Mouse (Mus musculus) embryonic facial prominence, embryonic 14.5 days (tissue): ENCODE data around the gene Grik1. TPM values are rescaled to one million over a fixed set of nuclear protein-coding genes. Genes with fewer than 3 reads are reported as not detected.

Source experiments
- ATAC-seq: fragments of 200-750 bp; cut with Nextera tagmentation; 2 replicates; pipeline ENCODE4 v1.8.0; 2017; ENCODE audit warnings: low read depth, moderate number of reproducible peaks, moderate TSS enrichment
- DNase-seq: peaks from one replicate; pipeline ENCODE4 v3.0.0-alpha.2; 2015; ENCODE audit warnings: low spot score
- H3K27ac ChIP-seq: fragments of 300-500 bp; sonication (generic); replicated peaks from 2 replicates; pipeline ENCODE4 v1.5.1; 2014; ENCODE audit warnings: low read depth, mild to moderate bottlenecking, low read length, moderate library complexity
- H3K27me3 ChIP-seq: fragments of 300-500 bp; sonication (generic); replicated peaks from 2 replicates; pipeline ENCODE4 v1.6.1; 2014; ENCODE audit warnings: low read length; ENCODE audit not compliant: control insufficient read depth, insufficient read depth
- H3K36me3 ChIP-seq: fragments of 300-500 bp; sonication (generic); 2 replicates; pipeline ENCODE4 v1.6.1; 2014; ENCODE audit warnings: low read length, mixed read lengths; ENCODE audit not compliant: control insufficient read depth, insufficient read depth
- H3K4me1 ChIP-seq: fragments of 300-500 bp; sonication (generic); 2 replicates; pipeline ENCODE4 v1.6.1; 2014; ENCODE audit warnings: antibody characterized with exemption, low read length; ENCODE audit not compliant: control insufficient read depth, insufficient read depth
- H3K4me2 ChIP-seq: fragments of 300-500 bp; sonication (generic); 2 replicates; pipeline ENCODE4 v1.6.1; 2014; ENCODE audit warnings: low read depth, mild to moderate bottlenecking, low read length, moderate library complexity, mixed read lengths
- H3K4me3 ChIP-seq: fragments of 300-500 bp; sonication (generic); 2 replicates; pipeline ENCODE4 v1.5.1; 2014; ENCODE audit warnings: low read depth, mild to moderate bottlenecking, low read length
- H3K9ac ChIP-seq: fragments of 300-500 bp; sonication (generic); 2 replicates; pipeline ENCODE4 v1.6.1; 2014; ENCODE audit warnings: low read depth, mild to moderate bottlenecking, low read length, moderate library complexity, mixed read lengths
- H3K9me3 ChIP-seq: fragments of 300-500 bp; sonication (generic); 2 replicates; pipeline ENCODE4 v1.6.1; 2016; ENCODE audit warnings: low read length; ENCODE audit not compliant: control insufficient read depth
- WGBS: fragments of 180-500 bp; shearing (Covaris S2); extraction: QIAGEN DNeasy Blood & Tissue Kit; methylation state at CpG from one replicate; pipeline ENCODE4 v1.1.7; 2014; 5-methylcytosine and 5-hydroxymethylcytosine counted together
- polyA plus RNA-seq: library from polyadenylated mRNA; unstranded; fragments of >200 nt; fragmentation: Nextera tagmentation; extraction: Ambion mirVana; gene quantifications from 2 replicates; pipeline ENCODE4 v1.2.1, GENCODE M21; 2014

Grik1 gene
- polyA plus RNA-seq, 1 experiment from 2014 or later, result 5.7 TPM

DNA sequence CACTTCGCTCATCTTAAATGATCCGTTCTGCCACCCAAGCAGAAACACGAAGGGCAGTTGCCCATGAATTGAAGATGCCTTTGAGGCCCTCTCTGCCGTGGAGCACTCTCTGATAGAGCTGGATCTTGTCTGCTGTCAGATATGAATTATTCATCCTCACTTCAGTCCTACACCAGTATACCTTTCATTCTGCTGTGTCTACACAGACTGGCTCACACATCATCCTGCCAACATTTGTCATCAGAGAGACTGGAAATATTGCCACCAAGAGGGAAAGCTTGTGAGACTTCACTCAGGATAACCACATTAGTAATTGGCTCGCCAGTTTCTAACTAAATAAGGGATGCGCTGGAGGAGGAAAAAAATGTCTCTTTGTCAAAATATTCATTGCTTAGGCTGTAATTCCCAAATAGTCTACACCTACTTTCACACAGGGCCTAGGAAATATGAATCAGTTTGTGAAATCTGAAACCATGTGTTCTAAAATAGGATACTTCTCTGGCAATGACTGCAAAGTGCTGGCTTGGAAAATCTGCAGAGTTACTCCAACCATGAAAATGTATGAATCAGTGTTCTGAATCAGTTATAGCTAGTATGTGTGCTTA lies 102.5 kb downstream of the Grik1 start:
- no peak overlapping the region for H3K9ac ChIP-seq
- no peak overlapping the region for H3K27ac ChIP-seq
- H3K36me3 ChIP-seq, result no peaks in the 10 kb centered on the region
- no peak for ATAC-seq
- no peaks in the 10 kb centered on the region for H3K27me3 ChIP-seq
- H3K4me2 ChIP-seq, result no peak overlapping the region
- peak; percentile 31 for DNase-seq
- no peaks in the 10 kb centered on the region for H3K4me1 ChIP-seq
- H3K4me3 ChIP-seq, result no peak overlapping the region
- 69% methylated on average over 6 of the region's 6 CpGs for WGBS
- no peaks in the 10 kb centered on the region for H3K9me3 ChIP-seq

GRCm38 (mm10) chr16:88178813-88179212 lies 111.3 kb downstream of the Grik1 start:
- no peak for DNase-seq
- ATAC-seq, result no peak
- H3K4me1 ChIP-seq, result no peaks in the 10 kb centered on the region
- 75% methylated on average over 6 of the region's 6 CpGs for WGBS
- no peak overlapping the region for H3K4me2 ChIP-seq
- no peaks in the 10 kb centered on the region for H3K36me3 ChIP-seq
- H3K27me3 ChIP-seq, result no peaks in the 10 kb centered on the region
- H3K9me3 ChIP-seq, result no peaks in the 10 kb centered on the region
- no peak overlapping the region for H3K9ac ChIP-seq
- H3K4me3 ChIP-seq, result no peak overlapping the region
- H3K27ac ChIP-seq, result no peak overlapping the region

DNA sequence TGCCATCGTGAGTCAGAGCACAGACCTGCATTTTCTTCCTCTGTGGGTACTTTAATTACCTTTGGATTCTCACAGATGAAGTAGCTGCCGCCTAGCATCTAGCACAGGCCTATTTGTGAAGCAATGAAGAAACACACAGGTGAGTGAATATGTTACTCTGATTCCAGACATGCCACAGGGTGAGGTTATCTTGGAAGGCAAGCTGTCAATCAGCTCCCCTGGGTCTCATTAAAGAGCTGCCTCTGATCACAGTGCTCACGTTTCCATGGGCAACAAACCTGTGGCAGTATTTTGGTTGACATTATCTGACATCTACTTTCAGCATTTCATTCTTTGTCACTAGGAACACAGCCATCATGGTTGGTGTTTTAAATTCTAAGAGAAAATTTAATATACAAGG lies 112.7 kb downstream of the Grik1 start:
- Histone ChIP-seq H3K4me1 (no peaks in the 10 kb centered on the region), H3K4me2 (no peak overlapping the region), H3K9me3 (no peaks in the 10 kb centered on the region), H3K27ac (no peak overlapping the region), H3K36me3 (no peaks in the 10 kb centered on the region), H3K9ac (no peak overlapping the region), H3K27me3 (no peaks in the 10 kb centered on the region), H3K4me3 (no peak overlapping the region)
- ATAC-seq (no peak), DNase-seq (no peak)
- WGBS, result 59% methylated on average over 3 of the region's 3 CpGs

- Histone ChIP-seq H3K4me2 (no peak overlapping the region), H3K4me1 (no peaks in the 10 kb centered on the region), H3K36me3 (no peaks in the 10 kb centered on the region), H3K9me3 (no peaks in the 10 kb centered on the region), H3K27ac (no peak overlapping the region), H3K27me3 (no peaks in the 10 kb centered on the region), H3K9ac (no peak overlapping the region), H3K4me3 (no peak overlapping the region)
- ATAC-seq (no peak), DNase-seq (peak; percentile 76)
- WGBS, result 79% methylated on average over 9 of the region's 9 CpGs
Measured at GRCm38 (mm10) chr16:88174083-88174721, 115.9 kb downstream of the Grik1 start.

DNA sequence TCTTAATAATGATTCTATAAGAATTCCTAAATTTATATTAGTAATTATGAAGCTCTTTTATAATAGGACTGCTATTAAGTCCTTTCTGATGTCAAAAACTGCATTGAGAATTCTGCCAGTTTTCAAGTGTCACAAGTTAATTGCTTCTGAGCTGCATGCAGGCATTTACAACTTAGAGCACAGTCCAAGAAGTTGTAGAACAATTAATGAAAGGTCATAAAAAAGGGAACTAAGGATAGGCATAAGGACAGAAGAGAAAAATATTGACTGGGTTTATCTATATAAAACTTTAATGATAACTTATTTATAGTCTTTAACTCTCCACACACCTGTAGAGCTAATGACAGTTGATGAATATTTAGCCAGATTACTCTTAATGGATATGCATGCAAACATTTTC lies 123.5 kb downstream of the Grik1 start:
- no peak for ATAC-seq
- no peak overlapping the region for H3K4me3 ChIP-seq
- H3K4me1 ChIP-seq, result no peaks in the 10 kb centered on the region
- H3K4me2 ChIP-seq, result no peak overlapping the region
- no peaks in the 10 kb centered on the region for H3K36me3 ChIP-seq
- no peak overlapping the region for H3K27ac ChIP-seq
- DNase-seq, result no peak
- no peaks in the 10 kb centered on the region for H3K27me3 ChIP-seq
- H3K9ac ChIP-seq, result no peak overlapping the region
- H3K9me3 ChIP-seq, result no peaks in the 10 kb centered on the region

- Histone ChIP-seq H3K27me3 (no peaks in the 10 kb centered on the region), H3K9ac (no peak overlapping the region), H3K9me3 (no peaks in the 10 kb centered on the region), H3K27ac (no peak overlapping the region), H3K4me3 (no peak overlapping the region), H3K4me1 (no peaks in the 10 kb centered on the region), H3K4me2 (no peak overlapping the region), H3K36me3 (no peaks in the 10 kb centered on the region)
- 65% methylated on average over 2 of the region's 2 CpGs for WGBS
- ATAC-seq (no peak), DNase-seq (no peak)
Measured at GRCm38 (mm10) chr16:88142574-88142973, 147.5 kb downstream of the Grik1 start.

GRCm38 (mm10) chr16:88142136-88142535 lies 147.9 kb downstream of the Grik1 start:
- WGBS, result 57% methylated on average over 2 of the region's 2 CpGs
- Histone ChIP-seq H3K36me3 (no peaks in the 10 kb centered on the region), H3K9ac (no peak overlapping the region), H3K4me1 (no peaks in the 10 kb centered on the region), H3K27ac (no peak overlapping the region), H3K4me2 (no peak overlapping the region), H3K27me3 (no peaks in the 10 kb centered on the region), H3K9me3 (no peaks in the 10 kb centered on the region), H3K4me3 (no peak overlapping the region)
- DNase-seq, result no peak
- ATAC-seq, result no peak

- Histone ChIP-seq H3K27ac (no peak overlapping the region), H3K9ac (no peak overlapping the region), H3K4me3 (no peak overlapping the region), H3K36me3 (no peaks in the 10 kb centered on the region), H3K27me3 (no peaks in the 10 kb centered on the region), H3K4me1 (no peaks in the 10 kb centered on the region), H3K9me3 (no peaks in the 10 kb centered on the region), H3K4me2 (no peak overlapping the region)
- ATAC-seq (no peak), DNase-seq (no peak)
- 92% methylated on average over 2 of the region's 2 CpGs for WGBS
Measured at GRCm38 (mm10) chr16:88141594-88141993, 148.5 kb downstream of the Grik1 start.

GRCm38 (mm10) chr16:88138913-88139312 lies 151.2 kb downstream of the Grik1 start:
- H3K27me3 ChIP-seq, result no peaks in the 10 kb centered on the region
- H3K4me2 ChIP-seq, result no peak overlapping the region
- H3K36me3 ChIP-seq, result no peaks in the 10 kb centered on the region
- no peaks in the 10 kb centered on the region for H3K9me3 ChIP-seq
- H3K4me1 ChIP-seq, result no peaks in the 10 kb centered on the region
- no peak overlapping the region for H3K4me3 ChIP-seq
- H3K27ac ChIP-seq, result no peak overlapping the region
- no peak overlapping the region for H3K9ac ChIP-seq
- DNase-seq, result no peak
- no peak for ATAC-seq
- WGBS, result 64% methylated on average over 1 of the region's 1 CpGs
